Mouse (Mus musculus): ENCODE data around the gene Lrch1.
A peak's percentile ranks its signal among the peaks of the same experiment; 100 is the strongest.

Lrch1 gene

GRCm38 (mm10) chr14:74732079-74732783 lies 215.4 kb downstream of the Lrch1 start, which contains the start of gene Esd:
TSS of gene Esd (plus strand) at chr14:74732297.
- DNase-seq (ENCODE audit: inconsistent age in 2 of 2, low spot score in 1 of 2), result peak; percentile 97 to 98

GRCm38 (mm10) chr14:74731221-74732078 lies 216.2 kb downstream of the Lrch1 start:
- DNase-seq (ENCODE audit: inconsistent age in 2 of 2, low spot score in 1 of 2), result no peak

DNA sequence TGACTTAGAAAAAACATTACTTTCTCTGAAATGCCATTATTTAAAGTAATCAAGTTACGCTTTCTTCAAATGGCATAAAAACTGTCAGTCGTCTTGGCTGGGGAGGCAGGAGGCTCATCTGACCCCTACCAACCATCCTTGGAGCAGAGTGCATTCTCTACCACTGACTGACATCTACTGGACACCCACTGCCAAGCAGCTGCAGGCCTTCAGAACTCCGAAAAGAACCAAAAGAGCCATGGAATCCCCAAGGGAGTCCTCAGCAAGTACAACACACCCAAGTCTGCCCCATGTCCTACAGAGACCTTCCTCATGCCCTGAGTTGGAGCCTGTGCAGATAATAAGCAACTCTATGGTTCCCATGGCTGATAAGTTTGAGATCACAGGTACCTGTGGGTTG lies 224.1 kb downstream of the Lrch1 start:
- no peak for DNase-seq (ENCODE audit: inconsistent age in 2 of 2, low spot score in 1 of 2)

DNA sequence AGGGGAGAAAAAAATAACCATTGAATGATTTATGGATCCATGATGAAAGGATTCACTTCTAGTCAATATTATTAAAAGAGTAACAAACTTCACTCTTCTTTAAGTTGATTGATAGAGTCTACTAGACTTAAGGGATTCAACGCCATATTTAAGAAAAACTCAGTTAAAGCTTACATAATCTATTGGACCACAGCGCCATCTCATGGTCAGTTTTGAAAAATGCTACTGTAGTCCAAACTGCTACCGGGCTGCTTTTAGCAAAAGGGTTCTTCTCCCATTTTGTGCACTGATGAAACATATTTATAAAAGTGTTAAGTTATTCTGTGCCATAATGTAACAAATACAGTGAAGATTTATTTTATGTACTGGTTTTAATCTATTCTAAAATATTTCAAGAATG lies 238.6 kb downstream of the Lrch1 start:
- DNase-seq (ENCODE audit: inconsistent age in 2 of 2, low spot score in 1 of 2), result peak; percentile 34 to 76
